Mouse (Mus musculus) intestine, embryonic 16.5 days (tissue): Measurements from ENCODE around the gene Vrtn. TPM values are rescaled to one million over a fixed set of nuclear protein-coding genes. Genes with fewer than 3 reads are reported as not detected.

ENCODE experiments used
- polyA plus RNA-seq: library from polyadenylated mRNA; unstranded; fragments of >200 nt; fragmentation: Nextera tagmentation; extraction: Ambion mirVana; gene quantifications from 2 replicates; pipeline ENCODE4 v1.2.1, GENCODE M21; 2015

Vrtn gene
- polyA plus RNA-seq, 1 experiment from 2014 or later = not detected

Other genes starting within 250 kb of the Vrtn start
- 53.0 and 60.2 TPM in 2 replicates for gene Entpd5, start 232.0 kb upstream of the Vrtn start, polyA plus RNA-seq
- gene Bbof1, start 231.9 kb upstream of the Vrtn start, polyA plus RNA-seq = 0.56 and 0.84 TPM in 2 replicates
- 20.0 and 23.3 TPM in 2 replicates for gene Rnf113a2, start 223.8 kb upstream of the Vrtn start, polyA plus RNA-seq
- gene Aldh6a1, start 190.0 kb upstream of the Vrtn start, polyA plus RNA-seq = 34.9 and 36.5 TPM in 2 replicates
- gene Lin52, start 189.6 kb upstream of the Vrtn start, polyA plus RNA-seq = 13.9 and 14.7 TPM in 2 replicates
- gene Vsx2, start 71.3 kb upstream of the Vrtn start, polyA plus RNA-seq = not detected in 2 replicates
- 27.8 and 28.2 TPM in 2 replicates for gene Abcd4, start 23.6 kb upstream of the Vrtn start, polyA plus RNA-seq
- 0.05 and 0.07 TPM in 2 replicates for gene Syndig1l, start 57.8 kb downstream of the Vrtn start, polyA plus RNA-seq
- 88.4 and 93.4 TPM in 2 replicates for gene Npc2, start 132.1 kb downstream of the Vrtn start, polyA plus RNA-seq
- gene Isca2, start 132.2 kb downstream of the Vrtn start, polyA plus RNA-seq = 142 and 150 TPM in 2 replicates
- 0.83 and 1.9 TPM in 2 replicates for gene Ltbp2, start 235.5 kb downstream of the Vrtn start, polyA plus RNA-seq